Mouse (Mus musculus) bone marrow macrophage, adult 2 months (primary cell): ENCODE results near the gene Adora3.

Source experiments
- CTCF ChIP-seq: IDR thresholded peaks from 2 replicates; pipeline ENCODE4 v1.5.1; 2012; ENCODE audit warnings: low read depth, mild to moderate bottlenecking, low read length, moderate library complexity
- POLR2A ChIP-seq: IDR thresholded peaks from 2 replicates; pipeline ENCODE4 v1.6.1; 2012; ENCODE audit warnings: mild to moderate bottlenecking, low read depth, low read length, borderline replicate concordance

DNA sequence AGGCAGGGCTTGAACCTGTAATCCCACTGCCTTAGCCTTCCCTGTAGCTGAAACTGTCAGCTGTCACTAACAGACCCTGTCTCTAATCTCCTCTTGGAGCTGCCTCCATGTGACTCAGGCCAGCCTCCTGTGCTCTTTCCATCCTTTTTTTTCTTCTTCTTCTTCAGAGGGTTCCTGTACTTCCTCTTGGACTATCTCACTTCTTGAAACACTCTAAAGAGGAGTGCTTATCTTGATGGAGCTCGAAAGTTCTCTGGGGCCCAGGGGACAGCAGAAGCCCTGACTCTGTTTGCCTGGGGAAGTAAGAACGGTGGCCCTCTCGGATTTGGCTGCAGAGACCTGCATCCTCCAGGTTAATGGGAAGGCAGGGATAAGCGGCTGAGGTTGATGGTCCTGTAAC lies 33.6 kb downstream of the Adora3 start:
- no peak for TF ChIP-seq POLR2A
- TF ChIP-seq CTCF: no peak
